Mouse (Mus musculus): Measurements from ENCODE around the gene 4930544D05Rik. TPM values are rescaled to one million over a fixed set of nuclear protein-coding genes. Genes with fewer than 3 reads are reported as not detected.
A peak's percentile ranks its signal among the peaks of the same experiment; 100 is the strongest.

4930544D05Rik gene
- polyA plus RNA-seq, 1 experiment from 2014 or later: not detected

DNA sequence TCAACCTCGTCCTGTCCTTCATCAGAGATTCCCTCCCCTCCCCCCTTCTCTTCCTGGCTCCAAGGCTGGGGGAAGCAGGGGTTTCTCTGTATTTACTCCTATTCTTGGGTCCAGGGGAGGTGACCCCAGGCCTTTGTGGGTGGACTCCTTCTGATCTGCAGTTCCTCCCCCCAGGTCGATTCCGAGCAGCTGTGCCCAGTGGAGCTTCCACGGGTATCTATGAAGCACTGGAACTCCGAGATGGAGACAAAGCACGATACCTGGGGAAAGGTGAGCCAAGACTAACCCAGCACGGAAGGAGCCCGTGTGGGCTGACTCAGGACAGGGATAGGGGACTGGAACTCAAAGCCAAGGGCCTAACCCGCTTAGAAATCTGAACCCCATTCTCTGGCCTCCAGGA lies 42.3 kb downstream of the 4930544D05Rik start:
- Histone ChIP-seq H3K36me3 (ENCODE audit: control insufficient read depth, insufficient read depth, low read length) (peaks cover 5% of the 10 kb centered on the region), H3K9me3 (ENCODE audit: control insufficient read depth, low read length) (no peaks in the 10 kb centered on the region), H3K4me2 (peak overlapping the region; percentile 92), H3K27me3 (replicated peaks; ENCODE audit: control insufficient read depth, insufficient read depth, low read length) (no peaks in the 10 kb centered on the region), H3K9ac (ENCODE audit: low read depth, low read length) (0 out of 2 replicates have a peak overlapping the region, but pooled peaks have one; percentile 25), H3K4me3 (ENCODE audit: low read depth, low read length) (no peak overlapping the region), H3K4me1 (replicated peaks; ENCODE audit: control insufficient read depth, insufficient read depth, low read length) (peaks cover 30% of the 10 kb centered on the region), H3K27ac (ENCODE audit: low read depth, low read length) (no peak overlapping the region)
- DNase-seq (ENCODE audit: low spot score) (no peak), ATAC-seq (replicated peaks; ENCODE audit: low FRiP score) (no peak)
- 59% methylated on average over 9 of the region's 9 CpGs for WGBS

DNA sequence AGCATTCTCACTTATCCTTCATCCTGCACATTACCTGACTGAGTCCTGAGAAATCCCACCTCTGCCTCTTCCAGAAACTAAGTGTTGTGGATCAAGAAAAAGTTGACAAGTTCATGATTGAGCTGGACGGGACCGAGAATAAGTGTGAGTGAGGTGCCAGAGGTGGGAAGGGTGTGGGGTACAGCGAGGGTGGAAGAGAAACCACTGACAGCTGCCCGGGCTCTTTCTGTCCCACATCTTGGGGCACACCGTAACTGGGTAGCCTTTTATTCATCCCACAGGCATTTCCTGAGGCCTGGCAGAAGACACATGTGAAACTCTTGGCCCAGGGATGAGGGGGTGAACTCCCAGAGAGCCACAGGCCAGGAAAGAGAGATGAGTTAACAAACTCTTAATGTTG lies 42.9 kb downstream of the 4930544D05Rik start:
- ATAC-seq (replicated peaks; ENCODE audit: low FRiP score) (no peak), DNase-seq (ENCODE audit: low spot score) (no peak)
- Histone ChIP-seq H3K4me2 (no peak overlapping the region; the same call in 1 of the 2 replicates), H3K9ac (ENCODE audit: low read depth, low read length) (0 out of 2 replicates have a peak overlapping the region, but pooled peaks have one; percentile 26), H3K36me3 (ENCODE audit: control insufficient read depth, insufficient read depth, low read length) (peaks cover 8% of the 10 kb centered on the region), H3K27me3 (replicated peaks; ENCODE audit: control insufficient read depth, insufficient read depth, low read length) (no peaks in the 10 kb centered on the region), H3K4me3 (ENCODE audit: low read depth, low read length) (no peak overlapping the region), H3K9me3 (ENCODE audit: control insufficient read depth, low read length) (no peaks in the 10 kb centered on the region), H3K4me1 (replicated peaks; ENCODE audit: control insufficient read depth, insufficient read depth, low read length) (peaks cover 30% of the 10 kb centered on the region), H3K27ac (ENCODE audit: low read depth, low read length) (no peak overlapping the region; the same call in 1 of the 2 replicates)
- 75% methylated on average over 5 of the region's 5 CpGs for WGBS

DNA sequence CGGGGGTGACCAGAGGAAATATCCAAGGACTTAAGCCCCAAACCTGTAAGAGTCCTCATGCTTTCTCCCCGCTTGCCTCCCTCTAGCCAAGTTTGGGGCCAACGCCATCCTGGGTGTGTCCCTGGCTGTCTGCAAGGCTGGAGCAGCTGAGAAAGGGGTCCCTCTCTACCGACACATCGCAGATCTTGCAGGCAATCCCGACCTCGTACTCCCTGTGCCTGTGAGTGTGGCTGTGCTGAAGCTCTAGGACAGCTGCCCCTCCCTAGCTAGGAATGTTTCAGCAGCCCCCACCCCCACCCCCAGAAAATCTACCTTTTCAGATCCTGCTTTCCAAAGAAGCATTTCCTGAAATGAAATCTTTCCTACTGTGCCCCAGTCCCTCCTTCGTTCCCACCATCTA lies 43.3 kb downstream of the 4930544D05Rik start:
- H3K27me3 ChIP-seq (replicated peaks; ENCODE audit: control insufficient read depth, insufficient read depth, low read length): no peaks in the 10 kb centered on the region
- peaks cover 12% of the 10 kb centered on the region for H3K36me3 ChIP-seq (ENCODE audit: control insufficient read depth, insufficient read depth, low read length)
- no peaks in the 10 kb centered on the region for H3K9me3 ChIP-seq (ENCODE audit: control insufficient read depth, low read length)
- 60% methylated on average over 8 of the region's 8 CpGs for WGBS
- no peak overlapping the region for H3K4me3 ChIP-seq (ENCODE audit: low read depth, low read length)
- H3K9ac ChIP-seq (ENCODE audit: low read depth, low read length): no peak overlapping the region
- H3K4me2 ChIP-seq: no peak overlapping the region
- H3K4me1 ChIP-seq (replicated peaks; ENCODE audit: control insufficient read depth, insufficient read depth, low read length): peaks cover 30% of the 10 kb centered on the region
- no peak for DNase-seq (ENCODE audit: low spot score)
- H3K27ac ChIP-seq (ENCODE audit: low read depth, low read length): no peak overlapping the region; the same call in 1 of the 2 replicates
- ATAC-seq (replicated peaks; ENCODE audit: low FRiP score): no peak

DNA sequence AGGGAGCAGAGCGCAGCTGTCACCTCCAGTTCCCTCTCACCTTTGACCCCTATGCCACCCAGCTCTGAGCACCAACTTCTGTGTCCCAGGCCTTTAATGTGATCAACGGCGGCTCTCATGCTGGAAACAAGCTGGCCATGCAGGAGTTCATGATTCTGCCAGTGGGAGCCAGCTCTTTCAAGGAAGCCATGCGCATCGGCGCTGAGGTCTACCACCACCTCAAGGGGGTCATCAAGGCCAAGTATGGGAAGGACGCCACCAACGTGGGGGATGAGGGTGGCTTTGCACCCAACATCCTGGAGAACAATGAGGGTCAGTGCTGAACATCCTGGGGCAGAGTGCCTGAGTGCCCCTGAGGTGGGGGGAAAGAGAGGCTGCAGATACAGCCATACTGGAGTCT lies 44.9 kb downstream of the 4930544D05Rik start:
- no peak overlapping the region for H3K9ac ChIP-seq (ENCODE audit: low read depth, low read length)
- no peak for ATAC-seq (replicated peaks; ENCODE audit: low FRiP score)
- peaks cover 26% of the 10 kb centered on the region for H3K36me3 ChIP-seq (ENCODE audit: control insufficient read depth, insufficient read depth, low read length)
- no peak overlapping the region for H3K4me3 ChIP-seq (ENCODE audit: low read depth, low read length)
- DNase-seq (ENCODE audit: low spot score): no peak
- no peaks in the 10 kb centered on the region for H3K9me3 ChIP-seq (ENCODE audit: control insufficient read depth, low read length)
- peaks cover 29% of the 10 kb centered on the region for H3K4me1 ChIP-seq (replicated peaks; ENCODE audit: control insufficient read depth, insufficient read depth, low read length)
- no peak overlapping the region for H3K4me2 ChIP-seq
- no peaks in the 10 kb centered on the region for H3K27me3 ChIP-seq (replicated peaks; ENCODE audit: control insufficient read depth, insufficient read depth, low read length)
- 88% methylated on average over 8 of the region's 8 CpGs for WGBS
- no peak overlapping the region for H3K27ac ChIP-seq (ENCODE audit: low read depth, low read length)

DNA sequence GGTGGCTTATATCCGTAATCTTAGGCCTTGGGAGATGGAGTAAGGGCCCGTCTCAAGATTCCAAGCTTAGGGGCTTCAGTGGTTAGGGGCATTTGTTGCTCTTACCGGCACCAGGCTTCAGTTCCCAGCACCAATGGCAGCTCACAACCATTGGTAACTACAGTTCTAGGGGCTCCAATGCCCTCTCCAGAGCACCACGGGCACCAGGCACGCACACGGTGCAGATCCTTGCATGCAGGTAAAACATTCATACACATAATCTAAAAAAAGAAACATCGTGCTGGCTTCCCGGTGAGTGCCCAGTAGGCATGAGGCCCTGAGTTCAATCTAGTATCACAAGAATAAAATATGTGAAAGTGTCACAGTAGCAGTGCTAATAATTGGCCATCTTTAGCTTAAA lies 47.5 kb downstream of the 4930544D05Rik start:
- H3K4me1 ChIP-seq (replicated peaks; ENCODE audit: control insufficient read depth, insufficient read depth, low read length): peaks cover 14% of the 10 kb centered on the region
- no peaks in the 10 kb centered on the region for H3K27me3 ChIP-seq (replicated peaks; ENCODE audit: control insufficient read depth, insufficient read depth, low read length)
- H3K9me3 ChIP-seq (ENCODE audit: control insufficient read depth, low read length): no peaks in the 10 kb centered on the region
- H3K27ac ChIP-seq (ENCODE audit: low read depth, low read length): no peak overlapping the region
- no peak overlapping the region for H3K4me2 ChIP-seq
- no peak overlapping the region for H3K4me3 ChIP-seq (ENCODE audit: low read depth, low read length)
- WGBS: 89% methylated on average over 8 of the region's 8 CpGs
- ATAC-seq (replicated peaks; ENCODE audit: low FRiP score): no peak
- H3K9ac ChIP-seq (ENCODE audit: low read depth, low read length): no peak overlapping the region
- DNase-seq (ENCODE audit: low spot score): no peak
- peaks cover 28% of the 10 kb centered on the region for H3K36me3 ChIP-seq (ENCODE audit: control insufficient read depth, insufficient read depth, low read length)

DNA sequence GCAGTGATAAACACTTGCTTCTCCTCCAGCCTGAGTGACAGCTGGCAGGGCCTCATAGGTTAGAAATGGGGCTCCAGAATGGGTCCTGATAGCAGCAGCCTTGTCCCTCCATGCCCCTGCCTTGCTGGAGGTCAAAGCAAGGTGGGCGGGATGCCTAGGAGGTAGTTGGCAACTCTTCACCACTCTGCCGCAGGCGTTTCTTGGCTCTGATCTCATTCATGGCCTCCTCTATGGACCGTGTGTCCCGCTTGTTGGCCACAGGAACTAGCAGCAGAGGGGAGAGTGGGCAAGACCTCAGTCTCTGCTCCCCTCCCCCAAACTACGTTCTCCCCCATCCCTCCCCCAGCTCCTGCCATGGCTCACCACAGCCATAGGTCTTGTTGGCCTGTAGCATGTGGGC lies 48.3 kb downstream of the 4930544D05Rik start:
- no peaks in the 10 kb centered on the region for H3K9me3 ChIP-seq (ENCODE audit: control insufficient read depth, low read length)
- WGBS: 93% methylated on average over 6 of the region's 6 CpGs
- peaks cover 10% of the 10 kb centered on the region for H3K4me1 ChIP-seq (replicated peaks; ENCODE audit: control insufficient read depth, insufficient read depth, low read length)
- ATAC-seq (replicated peaks; ENCODE audit: low FRiP score) (no peak), DNase-seq (ENCODE audit: low spot score) (no peak)
- H3K27me3 ChIP-seq (replicated peaks; ENCODE audit: control insufficient read depth, insufficient read depth, low read length): no peaks in the 10 kb centered on the region
- peaks cover 28% of the 10 kb centered on the region for H3K36me3 ChIP-seq (ENCODE audit: control insufficient read depth, insufficient read depth, low read length)
- no peak overlapping the region for H3K4me2 ChIP-seq
- no peak overlapping the region for H3K9ac ChIP-seq (ENCODE audit: low read depth, low read length)
- no peak overlapping the region for H3K27ac ChIP-seq (ENCODE audit: low read depth, low read length)
- no peak overlapping the region for H3K4me3 ChIP-seq (ENCODE audit: low read depth, low read length)

DNA sequence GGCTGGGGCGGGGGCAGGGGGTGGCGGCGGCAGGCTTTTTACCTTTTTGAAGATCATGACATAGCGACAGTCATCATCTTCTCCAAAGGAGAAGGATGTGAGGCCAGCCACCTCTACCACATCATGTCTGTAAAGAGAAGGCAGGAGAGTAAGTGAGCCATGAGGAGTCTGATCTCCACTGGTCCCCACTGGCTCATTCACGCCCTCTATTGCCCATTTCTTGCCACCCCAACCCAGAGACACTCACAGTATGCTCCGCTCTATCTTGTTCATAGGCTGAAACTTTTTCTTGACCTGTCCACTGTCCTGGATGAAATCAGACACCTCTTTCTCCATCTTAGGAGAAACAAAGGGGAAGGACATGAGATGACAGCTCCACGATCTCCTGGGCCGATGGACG lies 49.1 kb downstream of the 4930544D05Rik start:
- Histone ChIP-seq H3K4me3 (ENCODE audit: low read depth, low read length) (no peak overlapping the region), H3K9me3 (ENCODE audit: control insufficient read depth, low read length) (no peaks in the 10 kb centered on the region), H3K36me3 (ENCODE audit: control insufficient read depth, insufficient read depth, low read length) (peaks cover 28% of the 10 kb centered on the region), H3K27ac (ENCODE audit: low read depth, low read length) (no peak overlapping the region), H3K4me1 (replicated peaks; ENCODE audit: control insufficient read depth, insufficient read depth, low read length) (peaks cover 10% of the 10 kb centered on the region), H3K27me3 (replicated peaks; ENCODE audit: control insufficient read depth, insufficient read depth, low read length) (no peaks in the 10 kb centered on the region), H3K4me2 (no peak overlapping the region), H3K9ac (ENCODE audit: low read depth, low read length) (no peak overlapping the region)
- DNase-seq (ENCODE audit: low spot score) (no peak), ATAC-seq (replicated peaks; ENCODE audit: low FRiP score) (no peak)
- WGBS: 89% methylated on average over 9 of the region's 9 CpGs

Other genes with a start within 250 kb of the 4930544D05Rik start
- 48.5 and 51.2 TPM in 2 replicates for gene Pelp1, start 205.8 kb upstream of the 4930544D05Rik start, polyA plus RNA-seq (2014; fragmentation: Nextera tagmentation; extraction: Ambion mirVana)
- gene Arrb2, start 183.2 kb upstream of the 4930544D05Rik start, polyA plus RNA-seq (2014; fragmentation: Nextera tagmentation; extraction: Ambion mirVana): 31.5 and 35.9 TPM in 2 replicates
- gene Med11, start 163.9 kb upstream of the 4930544D05Rik start, polyA plus RNA-seq (2014; fragmentation: Nextera tagmentation; extraction: Ambion mirVana): 33.8 and 36.2 TPM in 2 replicates
- 0.19 and 0.58 TPM in 2 replicates for gene Zmynd15, start 156.4 kb upstream of the 4930544D05Rik start, polyA plus RNA-seq (2014; fragmentation: Nextera tagmentation; extraction: Ambion mirVana)
- 0.91 and 1.6 TPM in 2 replicates for gene Cxcl16, start 155.9 kb upstream of the 4930544D05Rik start, polyA plus RNA-seq (2014; fragmentation: Nextera tagmentation; extraction: Ambion mirVana)
- 5.5 TPM in 2 replicates for gene Tm4sf5, start 110.6 kb upstream of the 4930544D05Rik start, polyA plus RNA-seq (2014; fragmentation: Nextera tagmentation; extraction: Ambion mirVana)
- 0.39 and 0.80 TPM in 2 replicates for gene Vmo1, start 101.2 kb upstream of the 4930544D05Rik start, polyA plus RNA-seq (2014; fragmentation: Nextera tagmentation; extraction: Ambion mirVana)
- gene Gltpd2, start 96.7 kb upstream of the 4930544D05Rik start, polyA plus RNA-seq (2014; fragmentation: Nextera tagmentation; extraction: Ambion mirVana): 20.2 and 20.5 TPM in 2 replicates
- gene Psmb6, start 90.5 kb upstream of the 4930544D05Rik start, polyA plus RNA-seq (2014; fragmentation: Nextera tagmentation; extraction: Ambion mirVana): 619 and 649 TPM in 2 replicates
- not detected in 2 replicates for gene Gm40193, start 82.9 kb upstream of the 4930544D05Rik start, polyA plus RNA-seq (2014; fragmentation: Nextera tagmentation; extraction: Ambion mirVana)
- gene Pld2, start 75.8 kb upstream of the 4930544D05Rik start, polyA plus RNA-seq (2014; fragmentation: Nextera tagmentation; extraction: Ambion mirVana): 2.7 and 3.4 TPM in 2 replicates
- 15.6 and 16.0 TPM in 2 replicates for gene Mink1, start 53.0 kb upstream of the 4930544D05Rik start, polyA plus RNA-seq (2014; fragmentation: Nextera tagmentation; extraction: Ambion mirVana)
- not detected in 2 replicates for gene Chrne, start 3.4 kb downstream of the 4930544D05Rik start, polyA plus RNA-seq (2014; fragmentation: Nextera tagmentation; extraction: Ambion mirVana)
- gene Gp1ba, start 23.3 kb downstream of the 4930544D05Rik start, polyA plus RNA-seq (2014; fragmentation: Nextera tagmentation; extraction: Ambion mirVana): 15.3 and 16.4 TPM in 2 replicates
- 113 and 114 TPM in 2 replicates for gene Rnf167, start 31.4 kb downstream of the 4930544D05Rik start, polyA plus RNA-seq (2014; fragmentation: Nextera tagmentation; extraction: Ambion mirVana)
- 115 and 126 TPM in 2 replicates for gene Slc25a11, start 31.6 kb downstream of the 4930544D05Rik start, polyA plus RNA-seq (2014; fragmentation: Nextera tagmentation; extraction: Ambion mirVana)
- 2,285 and 2,367 TPM in 2 replicates for gene Pfn1, start 38.8 kb downstream of the 4930544D05Rik start, polyA plus RNA-seq (2014; fragmentation: Nextera tagmentation; extraction: Ambion mirVana)
- gene Eno3, start 41.4 kb downstream of the 4930544D05Rik start, polyA plus RNA-seq (2014; fragmentation: Nextera tagmentation; extraction: Ambion mirVana): 19.8 and 20.1 TPM in 2 replicates
- 132 and 146 TPM in 2 replicates for gene Spag7, start 53.6 kb downstream of the 4930544D05Rik start, polyA plus RNA-seq (2014; fragmentation: Nextera tagmentation; extraction: Ambion mirVana)
- gene Camta2, start 72.3 kb downstream of the 4930544D05Rik start, polyA plus RNA-seq (2014; fragmentation: Nextera tagmentation; extraction: Ambion mirVana): 10.4 and 13.1 TPM in 2 replicates
- gene Inca1, start 84.3 kb downstream of the 4930544D05Rik start, polyA plus RNA-seq (2014; fragmentation: Nextera tagmentation; extraction: Ambion mirVana): 0.96 and 1.1 TPM in 2 replicates
- gene Kif1c, start 84.7 kb downstream of the 4930544D05Rik start, polyA plus RNA-seq (2014; fragmentation: Nextera tagmentation; extraction: Ambion mirVana): 3.1 and 3.8 TPM in 2 replicates
- 3.3 and 4.0 TPM in 2 replicates for gene Zfp3, start 148.4 kb downstream of the 4930544D05Rik start, polyA plus RNA-seq (2014; fragmentation: Nextera tagmentation; extraction: Ambion mirVana)
- 0.30 and 0.82 TPM in 2 replicates for gene Scimp, start 196.7 kb downstream of the 4930544D05Rik start, polyA plus RNA-seq (2014; fragmentation: Nextera tagmentation; extraction: Ambion mirVana)
- 25.7 and 28.9 TPM in 2 replicates for gene Rabep1, start 228.9 kb downstream of the 4930544D05Rik start, polyA plus RNA-seq (2014; fragmentation: Nextera tagmentation; extraction: Ambion mirVana)

Data from liver, embryonic 11.5 days (tissue).